Mouse (Mus musculus) kidney, postnatal 36 days (tissue): Measurements from ENCODE around the gene Gba.
"Not testable (repeated sequence)": the region's sequence is repeated elsewhere in the genome, so short reads cannot be mapped to it uniquely, and the experiment has no call there.

Source experiments
- DNase-seq, 2 experiments: peaks; one replicate each; pipeline ENCODE4 v3.0.0; 2021 to 2022; ENCODE audit warnings: mixed read lengths in 2 of 2

Gba gene

GRCm38 (mm10) chr3:89216407-89216806, 13.7 kb downstream of the Gba start:
- not testable (repeated sequence) for DNase-seq

- DNase-seq = no peak
Observed at GRCm38 (mm10) chr3:89218271-89218670, 15.5 kb downstream of the Gba start.

- DNase-seq = no peak
Observed at GRCm38 (mm10) chr3:89219546-89219945, 16.8 kb downstream of the Gba start.

GRCm38 (mm10) chr3:89221167-89221566, 18.4 kb downstream of the Gba start:
- no peak for DNase-seq

DNA sequence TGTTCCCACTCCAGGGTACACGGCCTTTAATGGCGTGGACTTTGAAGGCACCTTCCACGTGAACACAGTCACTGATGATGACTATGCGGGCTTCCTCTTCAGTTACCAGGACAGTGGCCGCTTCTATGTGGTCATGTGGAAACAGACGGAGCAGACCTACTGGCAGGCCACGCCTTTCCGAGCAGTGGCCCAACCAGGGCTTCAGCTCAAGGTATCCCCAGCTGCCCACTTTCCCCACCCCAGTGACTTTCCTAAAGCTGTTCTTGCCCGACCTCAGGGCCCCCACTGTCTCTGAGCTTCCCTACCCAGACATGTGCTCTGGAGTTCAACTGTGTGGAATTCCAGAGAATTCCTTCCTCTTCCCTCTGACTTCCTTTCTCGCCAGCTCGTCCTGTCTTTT, 22.1 kb downstream of the Gba start:
- DNase-seq = no peak

- no peak for DNase-seq
Observed at GRCm38 (mm10) chr3:89225321-89225815, 22.6 kb downstream of the Gba start.

GRCm38 (mm10) chr3:89225918-89226317, 23.2 kb downstream of the Gba start:
- no peak for DNase-seq

- peak in 1 of 2 experiments; percentile 58 for DNase-seq
Observed at GRCm38 (mm10) chr3:89226361-89226760, 23.6 kb downstream of the Gba start.

GRCm38 (mm10) chr3:89226900-89227299, 24.2 kb downstream of the Gba start, which contains the start of gene Mtx1:
TSS of gene Mtx1 (minus strand) at chr3:89227088.
- no peak for DNase-seq

DNA sequence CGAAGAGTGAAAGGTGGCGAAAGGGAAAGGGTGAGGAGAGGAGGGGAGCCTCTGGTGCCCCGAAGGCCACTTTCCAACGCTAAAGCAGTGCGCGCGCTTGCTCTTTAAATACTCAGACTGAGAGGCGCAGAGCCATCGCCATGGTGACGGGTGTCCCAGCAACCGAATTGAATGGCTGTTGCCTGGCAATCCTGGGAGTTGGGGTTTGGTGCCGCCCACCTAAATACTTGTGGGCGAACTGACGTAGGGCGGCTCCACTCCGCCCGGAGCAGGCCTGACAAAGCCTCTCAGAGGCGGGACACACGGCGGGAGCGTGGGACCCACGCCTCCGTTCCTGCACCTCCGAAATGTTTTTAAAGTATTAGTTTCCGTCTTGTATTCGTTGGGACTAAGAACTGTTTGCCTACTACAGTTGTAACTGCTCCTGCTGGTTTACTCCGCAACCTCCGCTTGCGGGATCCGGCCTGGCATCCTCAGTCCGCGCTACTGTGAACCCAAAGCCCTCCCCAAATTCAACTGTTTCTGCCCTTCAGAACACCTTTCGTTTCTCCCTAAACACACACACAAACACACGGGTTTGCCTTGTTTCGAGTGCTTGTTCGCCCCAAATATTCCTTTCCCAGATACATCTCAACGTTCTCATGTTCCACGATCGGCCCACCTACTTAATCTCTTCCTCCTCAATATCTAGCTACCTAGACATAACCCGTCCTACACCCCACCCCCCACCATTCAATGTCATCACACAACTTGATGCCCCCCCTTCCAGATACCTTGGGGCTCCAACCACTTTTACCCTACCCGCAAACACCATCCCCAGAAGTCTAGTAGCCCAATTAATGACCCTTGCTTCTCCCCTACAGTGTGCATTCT, 24.8 kb downstream of the Gba start:
- peak; percentile 92 to 94 for DNase-seq

DNA sequence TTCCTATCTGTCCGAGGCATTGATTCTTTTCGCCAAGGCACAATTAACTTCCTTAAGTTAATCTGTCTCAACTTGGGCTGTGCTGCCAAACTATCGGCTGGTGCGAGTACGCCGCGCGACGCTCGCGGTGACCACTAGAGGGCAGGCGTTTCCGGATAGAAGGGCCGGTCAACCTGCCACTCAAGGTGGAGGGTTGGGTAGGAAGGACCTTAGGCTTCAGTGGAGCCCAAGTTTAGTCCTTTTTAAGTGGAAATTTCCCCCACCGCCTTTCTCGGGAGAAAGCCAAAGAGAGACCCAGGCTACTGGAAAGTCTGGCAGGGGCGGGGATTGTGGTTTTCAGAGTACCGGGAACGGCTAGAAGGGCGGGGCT, 25.4 kb downstream of the Gba start:
- peak; percentile 91 to 94 for DNase-seq

DNA sequence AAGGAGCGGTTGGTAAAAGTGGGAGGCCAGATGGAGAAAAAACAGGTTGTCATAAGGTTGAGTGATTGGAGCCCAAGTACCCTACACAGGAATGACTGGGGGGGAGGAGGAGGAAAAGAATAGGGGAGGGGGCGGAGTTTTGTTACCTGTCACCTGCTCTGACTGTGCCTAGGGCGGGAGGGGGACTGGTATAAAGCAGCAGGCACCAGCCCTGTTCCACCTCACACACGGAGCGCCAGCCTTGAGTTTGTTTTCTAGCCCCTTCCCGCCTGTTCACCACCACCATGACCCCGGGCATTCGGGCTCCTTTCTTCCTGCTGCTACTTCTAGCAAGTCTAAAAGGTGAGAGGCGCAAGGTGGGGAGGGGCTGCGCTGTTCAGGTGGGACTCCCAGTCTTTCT, 26.1 kb downstream of the Gba start, which contains the start of gene Muc1:
Gene Muc1, plus strand, starts transcription at position 222 of the 400 bp plus-strand sequence.
- peak; percentile 48 to 51 for DNase-seq

- DNase-seq = no peak
Observed at GRCm38 (mm10) chr3:89229276-89229675, 26.5 kb downstream of the Gba start.

DNA sequence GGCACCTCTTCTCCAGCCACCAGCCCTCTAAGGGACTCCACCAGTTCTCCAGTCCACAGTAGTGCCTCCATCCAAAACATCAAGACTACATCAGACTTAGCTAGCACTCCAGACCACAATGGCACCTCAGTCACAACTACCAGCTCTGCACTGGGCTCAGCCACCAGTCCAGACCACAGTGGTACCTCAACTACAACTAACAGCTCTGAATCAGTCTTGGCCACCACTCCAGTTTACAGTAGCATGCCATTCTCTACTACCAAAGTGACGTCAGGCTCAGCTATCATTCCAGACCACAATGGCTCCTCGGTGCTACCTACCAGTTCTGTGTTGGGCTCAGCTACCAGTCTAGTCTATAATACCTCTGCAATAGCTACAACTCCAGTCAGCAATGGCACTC, 27.8 kb downstream of the Gba start:
- no peak for DNase-seq

- no peak for DNase-seq
Observed at GRCm38 (mm10) chr3:89231345-89231744, 28.6 kb downstream of the Gba start.

- DNase-seq = no peak
Observed at GRCm38 (mm10) chr3:89231772-89232275, 29.1 kb downstream of the Gba start.

DNA sequence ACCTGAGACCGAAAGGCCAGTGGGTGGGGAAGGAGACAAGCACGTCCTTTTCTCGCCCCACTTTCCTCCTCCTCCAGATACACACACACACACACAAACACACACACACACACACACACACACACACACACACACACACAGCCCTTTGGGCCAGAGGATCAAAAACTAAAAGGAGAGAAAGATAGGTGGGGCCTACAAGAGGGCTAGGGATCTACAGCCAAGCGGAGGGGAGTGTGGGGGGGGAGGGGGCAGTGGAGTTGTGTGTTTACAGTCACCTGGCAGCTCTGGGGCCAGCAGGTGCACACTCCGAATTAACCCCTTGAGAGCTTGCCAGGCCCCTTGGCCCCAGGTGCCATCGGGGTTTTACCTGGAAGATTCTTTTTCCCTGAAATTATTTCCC, 29.9 kb downstream of the Gba start:
- DNase-seq = no peak

GRCm38 (mm10) chr3:89233562-89234110, 30.9 kb downstream of the Gba start:
- peak in 1 of 2 experiments; percentile 38 for DNase-seq

DNA sequence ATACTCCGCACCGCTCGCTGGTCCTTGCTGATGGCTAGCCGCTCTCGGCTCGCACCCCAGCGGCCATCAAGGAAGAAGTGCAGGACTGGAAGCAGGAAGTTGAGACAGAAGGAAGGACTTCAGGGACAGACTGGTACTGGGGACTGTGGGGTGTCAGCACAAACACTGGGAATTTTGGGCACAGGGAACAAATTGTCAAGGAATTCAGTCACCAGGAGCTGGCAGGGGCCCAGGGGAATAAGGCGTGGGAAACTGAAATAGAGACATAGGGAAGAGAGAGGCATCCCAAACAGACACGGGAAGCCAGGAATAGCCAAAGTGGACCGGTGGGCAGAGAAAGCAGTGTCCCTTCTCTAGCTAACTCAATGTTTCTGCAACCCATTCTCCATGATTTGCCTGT, 33.8 kb downstream of the Gba start:
- DNase-seq = no peak

DNA sequence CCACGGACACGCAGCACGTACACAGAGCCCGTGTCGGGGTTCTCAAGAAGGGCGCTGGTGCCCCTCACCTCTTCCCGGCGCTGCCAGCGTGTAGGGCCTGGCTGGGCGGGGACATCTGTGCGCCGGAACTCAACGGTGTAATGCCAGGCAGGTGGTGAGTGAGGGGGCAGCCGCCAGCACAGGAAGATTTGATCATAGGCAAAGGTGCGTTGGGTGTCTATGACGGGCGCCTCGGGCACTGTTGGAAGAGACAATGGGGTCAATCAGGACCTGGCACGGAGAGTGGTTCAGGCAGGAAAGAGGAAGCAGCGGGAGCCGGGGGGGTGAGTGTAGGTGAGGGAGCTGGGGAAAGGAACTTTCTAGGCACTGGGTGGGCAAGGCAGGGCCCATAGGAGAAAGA, 35.0 kb downstream of the Gba start:
- DNase-seq = no peak

GRCm38 (mm10) chr3:89238494-89238893, 35.8 kb downstream of the Gba start:
- peak in 1 of 2 experiments; percentile 53 for DNase-seq

GRCm38 (mm10) chr3:89242331-89242895, 39.7 kb downstream of the Gba start:
- peak; percentile 71 to 87 for DNase-seq

DNA sequence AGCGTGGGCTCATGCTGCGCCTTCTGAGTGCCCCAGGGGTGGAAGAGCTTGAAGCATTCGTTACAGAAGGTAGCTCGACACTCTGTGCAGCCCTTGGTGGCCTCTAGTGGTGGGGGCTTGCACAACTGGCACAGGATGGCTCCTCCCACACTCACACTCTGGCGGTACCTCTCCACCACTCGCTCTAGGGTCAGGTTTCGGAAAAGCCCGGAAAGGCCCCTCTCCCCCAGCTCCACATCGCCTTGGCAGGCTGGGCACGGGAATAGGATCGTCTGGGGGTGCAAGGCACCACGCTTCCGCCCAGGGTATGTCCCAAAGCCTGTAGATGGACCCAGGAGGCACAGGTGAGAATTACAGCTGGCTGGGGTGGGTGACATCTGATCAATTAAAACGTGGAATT, 40.9 kb downstream of the Gba start:
- DNase-seq = peak; percentile 64 to 79
